Mouse (Mus musculus) bone marrow macrophage, adult 2 months (primary cell): ENCODE measurements around the gene Cycs.

Experiments used
- CTCF ChIP-seq: IDR thresholded peaks from 2 replicates; pipeline ENCODE4 v1.5.1; 2012; ENCODE audit warnings: low read depth, mild to moderate bottlenecking, low read length, moderate library complexity
- POLR2A ChIP-seq: IDR thresholded peaks from 2 replicates; pipeline ENCODE4 v1.6.1; 2012; ENCODE audit warnings: mild to moderate bottlenecking, low read depth, low read length, borderline replicate concordance

- TF ChIP-seq POLR2A (no peak), CTCF (no peak)
These were observed 35.3 kb downstream of the Cycs start for GRCm38 (mm10) chr6:50531003-50531402.
